Mouse (Mus musculus): ENCODE measurements at regions not wholly inside any gene's neighbourhood (a gene's known extent, or its start where the extent isn't known, plus 50 kb on each side); places are given as distances from the start of the nearest gene placed in this dataset.

- 25% methylated on average over 3 of the region's 3 CpGs for WGBS (ENCODE audit: insufficient replicate concordance)
- Histone ChIP-seq H3K9ac (ENCODE audit: low read depth, low read length) (no peak overlapping the region), H3K4me3 (ENCODE audit: low read depth, low read length) (no peak overlapping the region), H3K36me3 (ENCODE audit: control insufficient read depth, insufficient read depth) (no peaks in the 10 kb centered on the region), H3K27me3 (ENCODE audit: control insufficient read depth, insufficient read depth, low read depth, low read length) (no peaks in the 10 kb centered on the region), H3K9me3 (replicated peaks; ENCODE audit: control insufficient read depth, low read length) (no peaks in the 10 kb centered on the region), H3K4me1 (ENCODE audit: control insufficient read depth, low read depth, low read length) (no peaks in the 10 kb centered on the region), H3K27ac (ENCODE audit: low read length) (no peak overlapping the region), H3K4me2 (ENCODE audit: low read depth, low read length) (no peak overlapping the region)
- ATAC-seq (ENCODE audit: low read depth) = no peak
Measured at GRCm38 (mm10) chr7:115392520-115392919, 646.1 kb downstream of the Sox6 start.

- H3K4me2 ChIP-seq (ENCODE audit: low read depth, low read length) = no peak overlapping the region
- no peak overlapping the region for H3K4me3 ChIP-seq (ENCODE audit: low read depth, low read length)
- no peak for ATAC-seq (ENCODE audit: low read depth)
- H3K9ac ChIP-seq (ENCODE audit: low read depth, low read length) = no peak overlapping the region
- no peak overlapping the region for H3K27ac ChIP-seq (ENCODE audit: low read length)
- H3K4me1 ChIP-seq (ENCODE audit: control insufficient read depth, low read depth, low read length) = no peaks in the 10 kb centered on the region
- no peaks in the 10 kb centered on the region for H3K27me3 ChIP-seq (ENCODE audit: control insufficient read depth, insufficient read depth, low read depth, low read length)
- H3K9me3 ChIP-seq (replicated peaks; ENCODE audit: control insufficient read depth, low read length) = no peaks in the 10 kb centered on the region
- H3K36me3 ChIP-seq (ENCODE audit: control insufficient read depth, insufficient read depth) = no peaks in the 10 kb centered on the region
- 68% methylated on average over 2 of the region's 2 CpGs for WGBS (ENCODE audit: insufficient replicate concordance)
Measured at GRCm38 (mm10) chr7:115398202-115398601, 640.4 kb downstream of the Sox6 start.

GRCm38 (mm10) chr7:115399461-115399860 is 639.1 kb downstream of the Sox6 start:
- H3K27me3 ChIP-seq (ENCODE audit: control insufficient read depth, insufficient read depth, low read depth, low read length) = no peaks in the 10 kb centered on the region
- no peak for ATAC-seq (ENCODE audit: low read depth)
- 40% methylated on average over 3 of the region's 3 CpGs for WGBS (ENCODE audit: insufficient replicate concordance)

GRCm38 (mm10) chr7:115407889-115408288 is 630.7 kb downstream of the Sox6 start:
- H3K9me3 ChIP-seq (replicated peaks; ENCODE audit: control insufficient read depth, low read length) = no peaks in the 10 kb centered on the region
- H3K27me3 ChIP-seq (ENCODE audit: control insufficient read depth, insufficient read depth, low read depth, low read length) = no peaks in the 10 kb centered on the region
- H3K36me3 ChIP-seq (ENCODE audit: control insufficient read depth, insufficient read depth) = no peaks in the 10 kb centered on the region
- H3K27ac ChIP-seq (ENCODE audit: low read length) = no peak overlapping the region
- ATAC-seq (ENCODE audit: low read depth) = no peak
- H3K4me1 ChIP-seq (ENCODE audit: control insufficient read depth, low read depth, low read length) = no peaks in the 10 kb centered on the region
- no peak overlapping the region for H3K4me2 ChIP-seq (ENCODE audit: low read depth, low read length)
- no peak overlapping the region for H3K9ac ChIP-seq (ENCODE audit: low read depth, low read length)
- 27% methylated on average over 3 of the region's 3 CpGs for WGBS (ENCODE audit: insufficient replicate concordance)
- H3K4me3 ChIP-seq (ENCODE audit: low read depth, low read length) = no peak overlapping the region

More at GRCm38 (mm10) chr7:115399461-115399860, 639.1 kb downstream of the Sox6 start:
- Histone ChIP-seq H3K36me3 (ENCODE audit: control insufficient read depth, insufficient read depth) (no peaks in the 10 kb centered on the region), H3K4me3 (ENCODE audit: low read depth, low read length) (no peak overlapping the region), H3K27ac (ENCODE audit: low read length) (no peak overlapping the region), H3K9ac (ENCODE audit: low read depth, low read length) (no peak overlapping the region), H3K4me1 (ENCODE audit: control insufficient read depth, low read depth, low read length) (no peaks in the 10 kb centered on the region), H3K9me3 (replicated peaks; ENCODE audit: control insufficient read depth, low read length) (no peaks in the 10 kb centered on the region), H3K4me2 (ENCODE audit: low read depth, low read length) (no peak overlapping the region)

GRCm38 (mm10) chr7:115408915-115409314 is 629.7 kb downstream of the Sox6 start:
- WGBS (ENCODE audit: insufficient replicate concordance) = 32% methylated on average over 2 of the region's 2 CpGs
- H3K36me3 ChIP-seq (ENCODE audit: control insufficient read depth, insufficient read depth) = no peaks in the 10 kb centered on the region
- no peak for ATAC-seq (ENCODE audit: low read depth)
- H3K4me3 ChIP-seq (ENCODE audit: low read depth, low read length) = no peak overlapping the region
- H3K27me3 ChIP-seq (ENCODE audit: control insufficient read depth, insufficient read depth, low read depth, low read length) = no peaks in the 10 kb centered on the region
- no peak overlapping the region for H3K9ac ChIP-seq (ENCODE audit: low read depth, low read length)
- no peak overlapping the region for H3K4me2 ChIP-seq (ENCODE audit: low read depth, low read length)
- no peaks in the 10 kb centered on the region for H3K4me1 ChIP-seq (ENCODE audit: control insufficient read depth, low read depth, low read length)
- H3K27ac ChIP-seq (ENCODE audit: low read length) = no peak overlapping the region
- H3K9me3 ChIP-seq (replicated peaks; ENCODE audit: control insufficient read depth, low read length) = no peaks in the 10 kb centered on the region

GRCm38 (mm10) chr7:115410501-115411230 is 627.9 kb downstream of the Sox6 start:
- no peak for ATAC-seq (ENCODE audit: low read depth)
- H3K27ac ChIP-seq (ENCODE audit: low read length) = no peak overlapping the region
- no peaks in the 10 kb centered on the region for H3K27me3 ChIP-seq (ENCODE audit: control insufficient read depth, insufficient read depth, low read depth, low read length)
- H3K4me2 ChIP-seq (ENCODE audit: low read depth, low read length) = no peak overlapping the region
- no peaks in the 10 kb centered on the region for H3K4me1 ChIP-seq (ENCODE audit: control insufficient read depth, low read depth, low read length)
- H3K9ac ChIP-seq (ENCODE audit: low read depth, low read length) = no peak overlapping the region
- WGBS (ENCODE audit: insufficient replicate concordance) = 72% methylated on average over 17 of the region's 17 CpGs
- no peaks in the 10 kb centered on the region for H3K36me3 ChIP-seq (ENCODE audit: control insufficient read depth, insufficient read depth)
- no peak overlapping the region for H3K4me3 ChIP-seq (ENCODE audit: low read depth, low read length)
- no peaks in the 10 kb centered on the region for H3K9me3 ChIP-seq (replicated peaks; ENCODE audit: control insufficient read depth, low read length)

- H3K9me3 ChIP-seq (replicated peaks; ENCODE audit: control insufficient read depth, low read length) = no peaks in the 10 kb centered on the region
- WGBS (ENCODE audit: insufficient replicate concordance) = 58% methylated on average over 2 of the region's 2 CpGs
- no peak for ATAC-seq (ENCODE audit: low read depth)
- H3K27ac ChIP-seq (ENCODE audit: low read length) = no peak overlapping the region
- no peaks in the 10 kb centered on the region for H3K27me3 ChIP-seq (ENCODE audit: control insufficient read depth, insufficient read depth, low read depth, low read length)
- no peaks in the 10 kb centered on the region for H3K4me1 ChIP-seq (ENCODE audit: control insufficient read depth, low read depth, low read length)
- no peaks in the 10 kb centered on the region for H3K36me3 ChIP-seq (ENCODE audit: control insufficient read depth, insufficient read depth)
- no peak overlapping the region for H3K9ac ChIP-seq (ENCODE audit: low read depth, low read length)
- H3K4me3 ChIP-seq (ENCODE audit: low read depth, low read length) = no peak overlapping the region
- no peak overlapping the region for H3K4me2 ChIP-seq (ENCODE audit: low read depth, low read length)
Measured at GRCm38 (mm10) chr7:115411456-115411855, 627.1 kb downstream of the Sox6 start.

GRCm38 (mm10) chr7:115415147-115415561 is 623.4 kb downstream of the Sox6 start:
- 23% methylated on average over 5 of the region's 5 CpGs for WGBS (ENCODE audit: insufficient replicate concordance)
- H3K27me3 ChIP-seq (ENCODE audit: control insufficient read depth, insufficient read depth, low read depth, low read length) = no peaks in the 10 kb centered on the region
- no peaks in the 10 kb centered on the region for H3K36me3 ChIP-seq (ENCODE audit: control insufficient read depth, insufficient read depth)
- no peak overlapping the region for H3K4me3 ChIP-seq (ENCODE audit: low read depth, low read length)
- H3K27ac ChIP-seq (ENCODE audit: low read length) = no peak overlapping the region
- no peak overlapping the region for H3K4me2 ChIP-seq (ENCODE audit: low read depth, low read length)
- H3K9ac ChIP-seq (ENCODE audit: low read depth, low read length) = no peak overlapping the region
- no peak for ATAC-seq (ENCODE audit: low read depth)
- no peaks in the 10 kb centered on the region for H3K4me1 ChIP-seq (ENCODE audit: control insufficient read depth, low read depth, low read length)
- no peaks in the 10 kb centered on the region for H3K9me3 ChIP-seq (replicated peaks; ENCODE audit: control insufficient read depth, low read length)
